Mouse (Mus musculus) liver, postnatal 0 days (tissue): ENCODE results near the gene Tead3. TPM values are rescaled to one million over a fixed set of nuclear protein-coding genes. Genes with fewer than 3 reads are reported as not detected.

Source experiments
- ATAC-seq: fragments of 200-750 bp; cut with Nextera tagmentation; 2 replicates; pipeline ENCODE4 v1.8.0; 2017; ENCODE audit warnings: mild to moderate bottlenecking, moderate library complexity
- DNase-seq: peaks from one replicate; pipeline ENCODE4 v3.0.0-alpha.2; 2016
- H3K27ac ChIP-seq: fragments of 300-500 bp; sonication (generic); 2 replicates; pipeline ENCODE4 v1.5.1; 2014; ENCODE audit warnings: antibody characterized with exemption, moderate library complexity, mild to moderate bottlenecking, low read depth
- H3K27me3 ChIP-seq: fragments of 300-500 bp; sonication (generic); 2 replicates; pipeline ENCODE4 v1.6.1; 2014; ENCODE audit warnings: low read length, control low read depth, mixed read lengths; ENCODE audit not compliant: insufficient read depth
- H3K36me3 ChIP-seq: fragments of 300-500 bp; sonication (generic); replicated peaks from 2 replicates; pipeline ENCODE4 v1.6.1; 2014; ENCODE audit warnings: mild to moderate bottlenecking, control low read depth, low read length, moderate library complexity, mixed read lengths; ENCODE audit not compliant: insufficient read depth
- H3K4me1 ChIP-seq: fragments of 300-500 bp; sonication (generic); 2 replicates; pipeline ENCODE4 v1.6.1; 2014; ENCODE audit warnings: antibody characterized with exemption, mild to moderate bottlenecking, control low read depth; ENCODE audit not compliant: insufficient read depth
- H3K4me2 ChIP-seq: fragments of 300-500 bp; sonication (generic); 2 replicates; pipeline ENCODE4 v1.6.1; 2014; ENCODE audit warnings: low read depth, mild to moderate bottlenecking, low read length, moderate library complexity, mixed read lengths
- H3K4me3 ChIP-seq: fragments of 300-500 bp; sonication (generic); 2 replicates; pipeline ENCODE4 v1.5.1; 2014; ENCODE audit warnings: low read depth, low read length
- H3K9ac ChIP-seq: fragments of 300-500 bp; sonication (generic); replicated peaks from 2 replicates; pipeline ENCODE4 v1.6.1; 2014; ENCODE audit warnings: mild to moderate bottlenecking, moderate library complexity
- H3K9me3 ChIP-seq: fragments of 300-500 bp; sonication (generic); 2 replicates; pipeline ENCODE4 v1.6.1; 2016; ENCODE audit warnings: mild to moderate bottlenecking, control low read depth, low read length, mixed read lengths
- CTCF ChIP-seq: sonication (generic); IDR thresholded peaks from 2 replicates; pipeline ENCODE4 v1.5.1; 2016; ENCODE audit warnings: antibody characterized with exemption, low read depth
- EP300 ChIP-seq: IDR thresholded peaks from 2 replicates; pipeline ENCODE4 v1.6.1; 2016; ENCODE audit warnings: antibody characterized with exemption, low read depth, mild to moderate bottlenecking
- WGBS: fragments of 180-500 bp; shearing (Covaris S2); extraction: QIAGEN DNeasy Blood & Tissue Kit; methylation state at CpG from one replicate; pipeline ENCODE4 v1.1.7; 2014; ENCODE audit not compliant: insufficient replicate concordance; 5-methylcytosine and 5-hydroxymethylcytosine counted together
- polyA plus RNA-seq: library from polyadenylated mRNA; unstranded; fragments of >200 nt; fragmentation: Nextera tagmentation; extraction: Ambion mirVana; gene quantifications from 2 replicates; pipeline ENCODE4 v1.2.1, GENCODE M21; 2015

Tead3 gene
- polyA plus RNA-seq, 1 experiment from 2014 or later, result 0.79 TPM

GRCm38 (mm10) chr17:28287980-28288379 is 62.6 kb downstream of the Tead3 start:
- peak; percentile 76 for ATAC-seq
- DNase-seq, result peak; percentile 54
- Histone ChIP-seq H3K4me2 (no peak overlapping the region), H3K9ac (no peak overlapping the region), H3K36me3 (peaks cover 3% of the 10 kb centered on the region; the same call in 1 of the 2 replicates), H3K27ac (peak overlapping the region; percentile 57), H3K27me3 (no peaks in the 10 kb centered on the region), H3K4me1 (peaks cover 26% of the 10 kb centered on the region), H3K9me3 (0 out of 2 replicates have a peak, but pooled peaks cover 2% of the 10 kb centered on the region), H3K4me3 (no peak overlapping the region)
- no peak for TF ChIP-seq EP300
- TF ChIP-seq CTCF, result peak; percentile 66
- 37% methylated on average over 5 of the region's 5 CpGs for WGBS

GRCm38 (mm10) chr17:28287578-28287977 is 63.0 kb downstream of the Tead3 start:
- Histone ChIP-seq H3K9me3 (0 out of 2 replicates have a peak, but pooled peaks cover 2% of the 10 kb centered on the region), H3K4me1 (peaks cover 26% of the 10 kb centered on the region), H3K27me3 (no peaks in the 10 kb centered on the region), H3K4me3 (no peak overlapping the region), H3K9ac (no peak overlapping the region), H3K4me2 (no peak overlapping the region), H3K27ac (peak overlapping the region; percentile 57), H3K36me3 (peaks cover 3% of the 10 kb centered on the region; the same call in 1 of the 2 replicates)
- ATAC-seq, result peak; percentile 55
- TF ChIP-seq EP300 (no peak), CTCF (no peak)
- no peak for DNase-seq
- 38% methylated on average over 8 of the region's 8 CpGs for WGBS

DNA sequence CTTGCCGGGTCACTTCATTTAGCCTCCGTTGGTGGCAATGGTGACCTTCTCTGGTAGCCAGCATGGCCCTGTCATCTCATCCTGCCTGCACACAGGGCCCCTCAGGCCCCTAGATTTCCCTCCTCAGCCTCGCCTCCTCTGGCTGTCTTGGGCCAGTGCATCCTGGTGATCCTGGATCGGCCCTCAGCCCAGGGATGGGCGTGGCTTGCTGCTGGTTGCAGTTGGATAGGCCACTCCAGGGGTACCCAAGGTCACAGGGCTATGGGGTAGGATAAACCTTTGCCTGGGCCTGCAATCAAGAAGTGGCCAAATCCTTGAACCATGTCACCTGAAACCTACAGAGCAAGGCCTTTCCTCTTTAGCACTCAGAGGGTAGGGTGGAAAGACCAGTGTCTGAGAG is 63.7 kb downstream of the Tead3 start:
- Histone ChIP-seq H3K36me3 (no peaks in the 10 kb centered on the region), H3K27me3 (no peaks in the 10 kb centered on the region), H3K4me1 (peaks cover 28% of the 10 kb centered on the region), H3K27ac (no peak overlapping the region), H3K9ac (no peak overlapping the region), H3K4me3 (no peak overlapping the region), H3K4me2 (no peak overlapping the region), H3K9me3 (no peaks in the 10 kb centered on the region)
- no peak for TF ChIP-seq EP300
- no peak for TF ChIP-seq CTCF
- ATAC-seq, result no peak
- WGBS, result 68% methylated on average over 5 of the region's 5 CpGs
- no peak for DNase-seq

DNA sequence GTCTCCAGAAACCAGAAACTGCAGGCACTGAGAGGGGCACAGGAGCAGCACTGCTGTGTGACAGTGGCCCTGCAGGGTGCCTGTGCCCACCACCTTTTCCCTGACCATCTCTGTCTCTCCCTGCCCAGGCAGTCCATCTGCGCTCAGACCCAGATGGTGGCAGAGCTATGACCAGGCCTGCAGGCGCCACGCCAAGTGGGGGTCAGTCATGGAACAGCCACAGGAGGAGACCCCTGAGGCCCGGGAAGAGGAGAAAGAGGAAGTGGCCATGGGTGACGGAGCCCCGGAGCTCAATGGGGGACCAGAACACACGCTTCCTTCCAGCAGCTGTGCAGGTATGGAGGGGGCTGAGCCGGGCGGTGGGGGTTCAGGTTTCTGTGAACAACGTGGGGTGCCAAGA is 64.5 kb downstream of the Tead3 start:
- DNase-seq, result no peak
- Histone ChIP-seq H3K4me3 (no peak overlapping the region), H3K4me1 (peaks cover 28% of the 10 kb centered on the region), H3K27me3 (no peaks in the 10 kb centered on the region), H3K36me3 (no peaks in the 10 kb centered on the region), H3K9me3 (no peaks in the 10 kb centered on the region), H3K4me2 (no peak overlapping the region), H3K9ac (no peak overlapping the region), H3K27ac (no peak overlapping the region)
- WGBS, result 47% methylated on average over 10 of the region's 10 CpGs
- TF ChIP-seq CTCF (no peak), EP300 (no peak)
- no peak for ATAC-seq

DNA sequence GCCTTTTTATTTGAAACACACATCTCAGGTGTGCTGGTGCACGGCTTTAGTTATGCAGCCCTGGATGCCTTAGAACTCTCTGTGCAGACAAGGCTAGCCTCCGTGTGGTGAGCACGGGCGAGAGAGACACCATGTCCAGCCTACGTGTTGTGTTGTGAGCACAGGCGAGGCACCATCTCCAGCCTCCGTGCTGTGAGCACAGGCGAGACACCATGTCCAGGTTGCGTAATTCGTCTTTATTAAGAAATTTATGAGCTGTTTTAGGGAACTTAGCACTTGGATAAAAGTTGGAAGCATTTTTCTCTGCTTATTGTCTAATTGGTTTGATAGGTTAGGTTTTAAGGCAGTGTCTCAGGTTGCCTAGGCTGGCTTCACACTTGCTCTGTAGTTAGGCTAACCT is 67.4 kb downstream of the Tead3 start:
- Histone ChIP-seq H3K27ac (no peak overlapping the region), H3K9ac (no peak overlapping the region), H3K4me2 (no peak overlapping the region), H3K27me3 (no peaks in the 10 kb centered on the region), H3K4me3 (no peak overlapping the region), H3K9me3 (no peaks in the 10 kb centered on the region), H3K36me3 (no peaks in the 10 kb centered on the region), H3K4me1 (peaks cover 42% of the 10 kb centered on the region)
- TF ChIP-seq CTCF (no peak), EP300 (no peak)
- ATAC-seq (no peak), DNase-seq (no peak)
- 70% methylated on average over 10 of the region's 10 CpGs for WGBS

DNA sequence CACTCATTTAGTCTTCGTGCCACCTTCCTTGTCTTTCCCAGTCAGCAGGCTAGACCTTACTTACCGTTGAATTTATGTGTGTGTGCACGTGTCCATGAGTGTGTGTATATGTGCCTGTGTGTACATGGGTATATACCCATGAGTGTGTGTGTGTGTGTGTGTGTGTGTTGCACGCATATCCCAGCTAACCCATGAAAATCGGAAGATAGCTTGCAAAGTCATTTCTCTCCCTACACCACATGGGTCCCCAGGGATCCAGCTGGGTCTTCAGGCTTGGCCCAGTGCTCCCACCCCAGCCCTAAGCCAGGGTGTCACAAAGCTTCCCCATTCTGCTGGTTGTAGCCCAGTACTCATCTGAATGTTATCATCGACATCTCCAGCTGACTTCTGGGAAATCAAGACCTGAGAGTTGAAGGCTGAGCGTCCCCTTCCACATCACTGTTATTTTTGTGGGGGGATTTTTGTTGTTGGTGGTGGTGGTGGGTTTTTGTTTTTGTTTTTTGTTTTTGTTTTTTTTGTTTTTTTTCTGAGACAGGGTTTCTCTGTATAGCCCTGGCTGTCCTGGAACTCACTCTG is 68.7 kb downstream of the Tead3 start:
- WGBS, result 73% methylated on average over 7 of the region's 7 CpGs
- H3K4me2 ChIP-seq, result no peak overlapping the region
- no peaks in the 10 kb centered on the region for H3K36me3 ChIP-seq
- no peak overlapping the region for H3K27ac ChIP-seq
- H3K4me1 ChIP-seq, result peaks cover 45% of the 10 kb centered on the region
- no peaks in the 10 kb centered on the region for H3K27me3 ChIP-seq
- no peak overlapping the region for H3K9ac ChIP-seq
- H3K4me3 ChIP-seq, result no peak overlapping the region
- ATAC-seq (no peak), DNase-seq (no peak)
- no peaks in the 10 kb centered on the region for H3K9me3 ChIP-seq
- TF ChIP-seq EP300, result no peak
- no peak for TF ChIP-seq CTCF

Other genes starting within 250 kb of the Tead3 start
- gene Scube3, start 208.7 kb downstream of the Tead3 start, polyA plus RNA-seq, result 0.05 and 0.06 TPM in 2 replicates
- gene Zfp523, start 173.7 kb downstream of the Tead3 start, polyA plus RNA-seq, result 6.1 and 6.2 TPM in 2 replicates
- gene Def6, start 143.0 kb downstream of the Tead3 start, polyA plus RNA-seq, result 8.3 and 9.0 TPM in 2 replicates
- gene Ppard, start 118.1 kb downstream of the Tead3 start, polyA plus RNA-seq, result 0.66 and 0.73 TPM in 2 replicates
- 6.7 and 7.1 TPM in 2 replicates for gene Fance, start 37.3 kb downstream of the Tead3 start, polyA plus RNA-seq
- gene Rpl10a, start 22.3 kb downstream of the Tead3 start, polyA plus RNA-seq, result 296 and 311 TPM in 2 replicates
- 0.18 and 0.33 TPM in 2 replicates for gene Tulp1, start 14.4 kb upstream of the Tead3 start, polyA plus RNA-seq
- gene Fkbp5, start 166.7 kb upstream of the Tead3 start, polyA plus RNA-seq, result 25.9 and 29.0 TPM in 2 replicates
- gene Armc12, start 180.0 kb upstream of the Tead3 start, polyA plus RNA-seq, result not detected in 2 replicates
- gene Clpsl2, start 198.6 kb upstream of the Tead3 start, polyA plus RNA-seq, result not detected in 2 replicates
- gene Clps, start 209.9 kb upstream of the Tead3 start, polyA plus RNA-seq, result 1.2 and 26.9 TPM in 2 replicates
- gene Lhfpl5, start 224.8 kb upstream of the Tead3 start, polyA plus RNA-seq, result not detected in 2 replicates